ENCODE assay signal across 15 mouse cellular contexts in genomic region chr1:178455120-178455519, GRCm38 (mm10).
"Had no signal": no experiment of that assay in that cellular context is flagged by ENCODE, and none has a peak within 500 bp of the region (broad histone marks: within the 10 kb centered on the region; RNA-seq: fewer than 3 reads in every experiment).

No protein-coding gene starts in this region.

- H3K4me3 ChIP-seq: limb, embryonic 10.5 days; limb, embryonic 13.5 days; megakaryocyte, embryonic 14.5 days had no signal

- H3K27me3 ChIP-seq: limb, embryonic 13.5 days; megakaryocyte, embryonic 14.5 days had no signal

- DNase-seq: kidney, adult 18-20 months; kidney, postnatal 25 days; lung, embryonic 14.5 days; midbrain, embryonic 14.5 days; thymus, adult 18-20 months; thymus, postnatal 36 days had no signal

- H3K4me2 ChIP-seq: limb, embryonic 13.5 days; lung, embryonic 14.5 days; midbrain, embryonic 11.5 days had no signal

- H3K9me3 ChIP-seq: limb, embryonic 10.5 days; limb, embryonic 13.5 days; megakaryocyte, embryonic 14.5 days had no signal

- ATAC-seq: inflammation-experienced regulatory T-cells, adult 6 months; intestine, embryonic 16.5 days; lung, postnatal 0 days had no signal

- H3K9ac ChIP-seq: limb, embryonic 13.5 days; lung, embryonic 14.5 days had no signal

- H3K27ac ChIP-seq: kidney, postnatal 0 days; limb, embryonic 10.5 days; limb, embryonic 13.5 days; macrophage had no signal

- H3K4me1 ChIP-seq: limb, embryonic 10.5 days; limb, embryonic 13.5 days had no signal

- H3K36me3 ChIP-seq: limb, embryonic 10.5 days; limb, embryonic 13.5 days had no signal
